Mouse (Mus musculus) intestine, postnatal 0 days (tissue): ENCODE data around the gene Accs. TPM values are rescaled to one million over a fixed set of nuclear protein-coding genes. Genes with fewer than 3 reads are reported as not detected.

ENCODE experiments used
- ATAC-seq: fragments of 200-750 bp; cut with Nextera tagmentation; 2 replicates; pipeline ENCODE4 v1.8.0; 2017; ENCODE audit warnings: mild to moderate bottlenecking, moderate TSS enrichment, moderate library complexity
- H3K27ac ChIP-seq: fragments of 300-500 bp; sonication (generic); 2 replicates; pipeline ENCODE4 v1.5.1; 2014; ENCODE audit warnings: mild to moderate bottlenecking, low read depth, low read length, moderate library complexity
- H3K27me3 ChIP-seq: fragments of 300-500 bp; sonication (generic); replicated peaks from 2 replicates; pipeline ENCODE4 v1.6.1; 2014; ENCODE audit warnings: low read length, mixed read lengths; ENCODE audit not compliant: control insufficient read depth, insufficient read depth
- H3K36me3 ChIP-seq: fragments of 300-500 bp; sonication (generic); 2 replicates; pipeline ENCODE4 v1.6.1; 2014; ENCODE audit warnings: mild to moderate bottlenecking, moderate library complexity; ENCODE audit not compliant: control insufficient read depth, insufficient read depth
- H3K4me1 ChIP-seq: fragments of 300-500 bp; sonication (generic); replicated peaks from 2 replicates; pipeline ENCODE4 v1.6.1; 2014; ENCODE audit warnings: antibody characterized with exemption, low read length, mixed read lengths; ENCODE audit not compliant: control insufficient read depth, insufficient read depth
- H3K4me2 ChIP-seq: fragments of 300-500 bp; sonication (generic); replicated peaks from 2 replicates; pipeline ENCODE4 v1.6.1; 2014; ENCODE audit warnings: low read depth, mild to moderate bottlenecking, moderate library complexity
- H3K4me3 ChIP-seq: fragments of 300-500 bp; sonication (generic); 2 replicates; pipeline ENCODE4 v1.5.1; 2014; ENCODE audit warnings: low read depth, low read length
- H3K9ac ChIP-seq: fragments of 300-500 bp; sonication (generic); 2 replicates; pipeline ENCODE4 v1.6.1; 2014; ENCODE audit warnings: mild to moderate bottlenecking, low read depth, low read length
- H3K9me3 ChIP-seq: fragments of 300-500 bp; sonication (generic); 2 replicates; pipeline ENCODE4 v1.6.1; 2016; ENCODE audit warnings: mixed run types; ENCODE audit not compliant: control insufficient read depth
- CTCF ChIP-seq: sonication (generic); IDR thresholded peaks from 2 replicates; pipeline ENCODE4 v1.5.1; 2016; ENCODE audit warnings: low read depth, mild to moderate bottlenecking, control low read depth, antibody characterized with exemption, moderate library complexity
- WGBS: fragments of 180-500 bp; shearing (Covaris S2); extraction: QIAGEN DNeasy Blood & Tissue Kit; methylation state at CpG from one replicate; pipeline ENCODE4 v1.1.7; 2014; 5-methylcytosine and 5-hydroxymethylcytosine counted together
- polyA plus RNA-seq: library from polyadenylated mRNA; unstranded; fragments of >200 nt; fragmentation: Nextera tagmentation; extraction: Ambion mirVana; gene quantifications from 2 replicates; pipeline ENCODE4 v1.2.1, GENCODE M21; 2015

The Accs gene
- polyA plus RNA-seq, 1 experiment from 2014 or later, result 7.6 TPM

- Histone ChIP-seq H3K36me3 (peaks cover 49% of the 10 kb centered on the region), H3K9me3 (no peaks in the 10 kb centered on the region), H3K4me3 (no peak overlapping the region), H3K9ac (no peak overlapping the region), H3K4me2 (no peak overlapping the region), H3K27me3 (no peaks in the 10 kb centered on the region), H3K27ac (no peak overlapping the region), H3K4me1 (no peaks in the 10 kb centered on the region)
- TF ChIP-seq CTCF, result no peak
- no peak for ATAC-seq
- 90% methylated on average over 3 of the region's 3 CpGs for WGBS
Observed at GRCm38 (mm10) chr2:93841349-93841748, 8.4 kb downstream of the Accs start.

- no peaks in the 10 kb centered on the region for H3K4me1 ChIP-seq
- no peak overlapping the region for H3K4me3 ChIP-seq
Observed at GRCm38 (mm10) chr2:93840109-93840508, 9.6 kb downstream of the Accs start.

GRCm38 (mm10) chr2:93838931-93839330 lies 10.8 kb downstream of the Accs start:
- Histone ChIP-seq H3K9me3 (no peaks in the 10 kb centered on the region), H3K36me3 (peaks cover 43% of the 10 kb centered on the region), H3K9ac (no peak overlapping the region), H3K27ac (no peak overlapping the region), H3K4me1 (no peaks in the 10 kb centered on the region), H3K4me2 (no peak overlapping the region), H3K4me3 (no peak overlapping the region), H3K27me3 (no peaks in the 10 kb centered on the region)
- TF ChIP-seq CTCF, result no peak
- WGBS, result 97% methylated on average over 4 of the region's 4 CpGs
- no peak for ATAC-seq

More at GRCm38 (mm10) chr2:93840109-93840508, 9.6 kb downstream of the Accs start:
- no peak for TF ChIP-seq CTCF
- WGBS, result 85% methylated on average over 6 of the region's 6 CpGs
- Histone ChIP-seq H3K4me2 (no peak overlapping the region), H3K27ac (no peak overlapping the region), H3K9ac (no peak overlapping the region), H3K9me3 (no peaks in the 10 kb centered on the region), H3K36me3 (peaks cover 48% of the 10 kb centered on the region), H3K27me3 (no peaks in the 10 kb centered on the region)
- no peak for ATAC-seq

- no peak for TF ChIP-seq CTCF
- Histone ChIP-seq H3K9ac (no peak overlapping the region), H3K4me3 (no peak overlapping the region), H3K27ac (no peak overlapping the region), H3K36me3 (peaks cover 24% of the 10 kb centered on the region; the same call in 1 of the 2 replicates), H3K4me1 (no peaks in the 10 kb centered on the region), H3K9me3 (no peaks in the 10 kb centered on the region), H3K4me2 (no peak overlapping the region), H3K27me3 (no peaks in the 10 kb centered on the region)
- peak; percentile 43; the same call in 1 of the 2 replicates for ATAC-seq
- WGBS, result 68% methylated on average over 13 of the region's 13 CpGs
Observed at GRCm38 (mm10) chr2:93836232-93836785, 13.4 kb downstream of the Accs start.

- Histone ChIP-seq H3K36me3 (peaks cover 18% of the 10 kb centered on the region; the same call in 1 of the 2 replicates), H3K4me3 (no peak overlapping the region), H3K9me3 (no peaks in the 10 kb centered on the region), H3K4me1 (no peaks in the 10 kb centered on the region), H3K9ac (no peak overlapping the region), H3K4me2 (no peak overlapping the region), H3K27ac (no peak overlapping the region), H3K27me3 (no peaks in the 10 kb centered on the region)
- 73% methylated on average over 11 of the region's 11 CpGs for whole genome bisulfite sequencing
- ATAC-seq, result no peak
- no peak for TF ChIP-seq CTCF
Observed at GRCm38 (mm10) chr2:93835596-93835995, 14.1 kb downstream of the Accs start.

GRCm38 (mm10) chr2:93823519-93823918 lies 26.2 kb downstream of the Accs start:
- peak; percentile 56; the same call in 1 of the 2 replicates for ATAC-seq
- Histone ChIP-seq H3K36me3 (peaks cover 3% of the 10 kb centered on the region; the same call in 1 of the 2 replicates), H3K27ac (no peak overlapping the region), H3K9me3 (no peaks in the 10 kb centered on the region), H3K4me1 (0 out of 2 replicates have a peak, but pooled peaks cover 5% of the 10 kb centered on the region), H3K4me2 (no peak overlapping the region), H3K27me3 (no peaks in the 10 kb centered on the region), H3K4me3 (no peak overlapping the region), H3K9ac (no peak overlapping the region)
- TF ChIP-seq CTCF, result peak; percentile 99
- 17% methylated on average over 8 of the region's 8 CpGs for WGBS
